Mouse (Mus musculus) MEL (cell line): ENCODE data around the gene Il18rap. TPM values are rescaled to one million over a fixed set of nuclear protein-coding genes. Genes with fewer than 3 reads are reported as not detected.

Experiments used
- DNase-seq: peaks from one replicate; pipeline ENCODE4 v3.0.0; 2011; ENCODE audit warnings: low read depth, low spot score
- H3K27ac ChIP-seq: 2 replicates; pipeline ENCODE4 v1.5.1; 2012; ENCODE audit warnings: low read depth, mild to moderate bottlenecking, control low read depth, low read length, moderate library complexity; ENCODE audit not compliant: control insufficient read depth
- H3K27me3 ChIP-seq, 2 experiments: fragments of 150-350 bp in 1 of 2; sonication (generic) in 1 of 2; 2 replicates each; pipeline ENCODE4 v1.6.1; 2012; ENCODE audit warnings: low read length in 2 of 2, mild to moderate bottlenecking in 2 of 2, improper control_type of control experiment in 1 of 2, moderate library complexity in 1 of 2; ENCODE audit not compliant: insufficient read depth in 2 of 2, control insufficient read depth in 1 of 2
- H3K36me3 ChIP-seq, 2 experiments: 2 replicates each; pipeline ENCODE4 v1.6.1; 2012 to 2014; ENCODE audit warnings: low read length in 2 of 2, improper control_type of control experiment in 1 of 2, inconsistent platforms in 1 of 2, mild to moderate bottlenecking in 1 of 2; ENCODE audit not compliant: insufficient read depth in 2 of 2, control insufficient read depth in 1 of 2
- H3K4me1 ChIP-seq, 2 experiments: fragments of 150-350 bp in 1 of 2; sonication (generic) in 1 of 2; 2 replicates each; pipeline ENCODE4 v1.6.1; 2012; ENCODE audit warnings: low read length in 2 of 2, improper control_type of control experiment in 1 of 2, mild to moderate bottlenecking in 1 of 2; ENCODE audit not compliant: insufficient read depth in 2 of 2, control insufficient read depth in 1 of 2
- H3K4me3 ChIP-seq, 2 experiments: fragments of 150-350 bp in 1 of 2; sonication (generic) in 1 of 2; 2 replicates each; pipeline ENCODE4 v1.5.1; 2012; ENCODE audit warnings: low read depth in 2 of 2, low read length in 2 of 2, mild to moderate bottlenecking in 2 of 2, moderate library complexity in 2 of 2, control low read depth in 1 of 2, improper control_type of control experiment in 1 of 2; ENCODE audit not compliant: control insufficient read depth in 1 of 2, insufficient read depth in 1 of 2
- H3K79me2 ChIP-seq: 2 replicates; pipeline ENCODE4 v1.6.1; 2012; ENCODE audit warnings: mild to moderate bottlenecking, low read length, moderate library complexity; ENCODE audit not compliant: control insufficient read depth, poor library complexity, insufficient read depth
- H3K9ac ChIP-seq: 2 replicates; pipeline ENCODE4 v1.6.1; 2012; ENCODE audit warnings: low read depth, mild to moderate bottlenecking, control low read depth, low read length, moderate library complexity; ENCODE audit not compliant: control insufficient read depth, poor library complexity, severe bottlenecking
- H3K9me3 ChIP-seq: fragments of 150-350 bp; sonication (generic); replicated peaks from 2 replicates; pipeline ENCODE4 v1.6.1; 2012; ENCODE audit warnings: mild to moderate bottlenecking, low read length, improper control_type of control experiment, moderate library complexity; ENCODE audit not compliant: insufficient read depth
- BHLHE40 ChIP-seq: IDR thresholded peaks from 2 replicates; pipeline ENCODE4 v1.6.1; 2012; ENCODE audit warnings: low read depth, mild to moderate bottlenecking, inconsistent platforms, low read length, improper control_type of control experiment, borderline replicate concordance
- E2F4 ChIP-seq: IDR thresholded peaks from 2 replicates; pipeline ENCODE4 v1.6.1; 2011; ENCODE audit warnings: low read depth, low read length, improper control_type of control experiment, borderline replicate concordance
- ELF1 ChIP-seq: IDR thresholded peaks from 2 replicates; pipeline ENCODE4 v1.6.1; 2014; ENCODE audit warnings: low read depth, mild to moderate bottlenecking, inconsistent platforms, low read length, improper control_type of control experiment, moderate library complexity
- GABPA ChIP-seq: IDR thresholded peaks from 2 replicates; pipeline ENCODE4 v1.6.1; 2012; ENCODE audit warnings: low read depth, mild to moderate bottlenecking, inconsistent platforms, low read length, improper control_type of control experiment, moderate library complexity
- GATA1 ChIP-seq: IDR thresholded peaks from 2 replicates; pipeline ENCODE4 v1.6.1; 2011; ENCODE audit warnings: low read depth, low read length, improper control_type of control experiment
- HCFC1 ChIP-seq: IDR thresholded peaks from 2 replicates; pipeline ENCODE4 v1.6.1; 2012; ENCODE audit warnings: low read depth, mild to moderate bottlenecking, inconsistent platforms, low read length, improper control_type of control experiment, moderate library complexity
- JUND ChIP-seq: IDR thresholded peaks from 2 replicates; pipeline ENCODE4 v1.6.1; 2011; ENCODE audit warnings: low read depth, mild to moderate bottlenecking, improper control_type of control experiment, low read length
- KAT2A ChIP-seq: conservative IDR thresholded peaks from 2 replicates; pipeline ENCODE4 v1.6.1; 2012; ENCODE audit warnings: low read depth, low read length, improper control_type of control experiment, inconsistent platforms
- MAFK ChIP-seq: IDR thresholded peaks from 2 replicates; pipeline ENCODE4 v1.6.1; 2011; ENCODE audit warnings: low read depth, mild to moderate bottlenecking, low read length, improper control_type of control experiment, borderline replicate concordance
- MAX ChIP-seq: IDR thresholded peaks from 2 replicates; pipeline ENCODE4 v1.6.1; 2011; ENCODE audit warnings: low read length, improper control_type of control experiment
- MAZ ChIP-seq: IDR thresholded peaks from 2 replicates; pipeline ENCODE4 v1.6.1; 2012; ENCODE audit warnings: low read depth, mild to moderate bottlenecking, inconsistent platforms, low read length, improper control_type of control experiment
- MEF2A ChIP-seq: IDR thresholded peaks from 2 replicates; pipeline ENCODE4 v1.6.1; 2014; ENCODE audit warnings: low read depth, mild to moderate bottlenecking, inconsistent platforms, low read length, improper control_type of control experiment; ENCODE audit not compliant: poor library complexity, insufficient replicate concordance, severe bottlenecking; ENCODE audit errors: extremely low read depth
- MYC ChIP-seq: IDR thresholded peaks from 2 replicates; pipeline ENCODE4 v1.6.1; 2011; ENCODE audit warnings: low read depth, mild to moderate bottlenecking, low read length, improper control_type of control experiment, moderate library complexity
- NELFE ChIP-seq: IDR thresholded peaks from 2 replicates; pipeline ENCODE4 v1.6.1; 2011; ENCODE audit warnings: low read depth, low read length, improper control_type of control experiment
- POLR2AphosphoS2 ChIP-seq: IDR thresholded peaks from 2 replicates; pipeline ENCODE4 v1.6.1; 2011; ENCODE audit warnings: low read length, improper control_type of control experiment
- RCOR1 ChIP-seq: IDR thresholded peaks from 2 replicates; pipeline ENCODE4 v1.6.1; 2012; ENCODE audit warnings: low read depth, mild to moderate bottlenecking, inconsistent platforms, low read length, improper control_type of control experiment
- SIN3A ChIP-seq: IDR thresholded peaks from 2 replicates; pipeline ENCODE4 v1.6.1; 2012; ENCODE audit warnings: low read length, improper control_type of control experiment, inconsistent platforms
- SMC3 ChIP-seq: IDR thresholded peaks from 2 replicates; pipeline ENCODE4 v1.6.1; 2011; ENCODE audit warnings: low read depth, low read length, improper control_type of control experiment
- TAL1 ChIP-seq: IDR thresholded peaks from 2 replicates; pipeline ENCODE4 v1.6.1; 2012; ENCODE audit warnings: mild to moderate bottlenecking, inconsistent platforms, low read length, moderate library complexity, mixed read lengths
- TBP ChIP-seq: IDR thresholded peaks from 2 replicates; pipeline ENCODE4 v1.8.0; 2011; ENCODE audit warnings: low read depth, low read length, improper control_type of control experiment
- UBTF ChIP-seq: IDR thresholded peaks from 2 replicates; pipeline ENCODE4 v1.6.1; 2012; ENCODE audit warnings: low read depth, mild to moderate bottlenecking, inconsistent platforms, low read length, improper control_type of control experiment, moderate library complexity, borderline replicate concordance; ENCODE audit not compliant: insufficient read depth
- USF1 ChIP-seq: IDR thresholded peaks from 2 replicates; pipeline ENCODE4 v1.6.1; 2014; ENCODE audit warnings: low read depth, mild to moderate bottlenecking, inconsistent platforms, low read length, improper control_type of control experiment, moderate library complexity
- ZC3H11A ChIP-seq: IDR thresholded peaks from 2 replicates; pipeline ENCODE4 v1.6.1; 2012; ENCODE audit warnings: low read depth, mild to moderate bottlenecking, inconsistent platforms, low read length, improper control_type of control experiment
- ZMIZ1 ChIP-seq: IDR thresholded peaks from 2 replicates; pipeline ENCODE4 v1.6.1; 2012; ENCODE audit warnings: low read depth, mild to moderate bottlenecking, inconsistent platforms, low read length, improper control_type of control experiment, moderate library complexity
- polyA plus RNA-seq, 2 experiments: library from polyadenylated mRNA; stranded (reverse) in 1 of 2; unstranded in 1 of 2; fragments of >175 nt in 1 of 2; fragments of >200 nt in 1 of 2; gene quantifications; 2 replicates each; pipeline versions ENCODE4 v1.2.1 to v1.2.4; 2012; ENCODE audit warnings: low replicate concordance in 2 of 2, low read depth in 1 of 2; ENCODE audit not compliant: insufficient read length in 2 of 2, insufficient read depth in 1 of 2, missing spikeins in 1 of 2
- total RNA-seq: library from RNA; depleted of rRNA; stranded (reverse); fragments of 300-350 nt; gene quantifications from 2 replicates; pipeline ENCODE4 v1.2.3, GENCODE M21; 2012

Il18rap gene
- total and polyA plus RNA-seq, 3 experiments = not detected

GRCm38 (mm10) chr1:40467306-40467705 lies 47.9 kb upstream of the Il18rap start:
- Histone ChIP-seq H3K36me3 (peaks cover 3 to 8% of the 10 kb centered on the region in 2 experiments), H3K79me2 (no peaks in the 10 kb centered on the region), H3K4me3 (no peak overlapping the region), H3K27ac (no peak overlapping the region), H3K27me3 (no peaks in the 10 kb centered on the region), H3K9ac (no peak overlapping the region), H3K4me1 (peaks cover 0 to 4% of the 10 kb centered on the region in 2 experiments; a peak in 1 of 4 replicates), H3K9me3 (no peaks in the 10 kb centered on the region)
- no peak for DNase-seq
- TF ChIP-seq TAL1 (no peak), E2F4 (no peak), MYC (no peak), POLR2AphosphoS2 (no peak), BHLHE40 (no peak), TBP (no peak)

GRCm38 (mm10) chr1:40468805-40469204 lies 46.4 kb upstream of the Il18rap start:
- no peak for TF ChIP-seq ELF1
- no peak for TF ChIP-seq KAT2A
- no peak for TF ChIP-seq MAZ
- no peak for TF ChIP-seq GABPA
- TF ChIP-seq NELFE = no peak
- TF ChIP-seq JUND = no peak
- TF ChIP-seq SIN3A = no peak
- no peak for TF ChIP-seq SMC3
- TF ChIP-seq HCFC1 = no peak
- no peak for TF ChIP-seq UBTF
- no peak for TF ChIP-seq MAFK
- TF ChIP-seq USF1 = no peak
- no peak for TF ChIP-seq BHLHE40
- TF ChIP-seq MEF2A = no peak
- TF ChIP-seq GATA1 = no peak
- TF ChIP-seq ZC3H11A = no peak
- TF ChIP-seq ZMIZ1 = no peak
- TF ChIP-seq RCOR1 = no peak
- TF ChIP-seq TAL1 = no peak
- TF ChIP-seq MAX = no peak
- H3K9me3 ChIP-seq = no peaks in the 10 kb centered on the region
- DNase-seq = no peak
- H3K4me1 ChIP-seq = peaks cover 0 to 8% of the 10 kb centered on the region in 2 experiments; a peak in 2 of 4 replicates
- H3K27me3 ChIP-seq = no peaks in the 10 kb centered on the region
- H3K27ac ChIP-seq = no peak overlapping the region
- H3K36me3 ChIP-seq = peaks cover 0 to 8% of the 10 kb centered on the region in 2 experiments; a peak in 3 of 4 replicates
- no peaks in the 10 kb centered on the region for H3K79me2 ChIP-seq
- H3K9ac ChIP-seq = no peak overlapping the region
- H3K4me3 ChIP-seq = no peak overlapping the region
